Mouse (Mus musculus) liver, embryonic 14.5 days (tissue): ENCODE measurements around the gene Apol7c. TPM values are rescaled to one million over a fixed set of nuclear protein-coding genes. Genes with fewer than 3 reads are reported as not detected.
"Not testable (repeated sequence)": the region's sequence is repeated elsewhere in the genome, so short reads cannot be mapped to it uniquely, and the experiment has no call there.

ENCODE experiments used
- ATAC-seq: fragments of 200-750 bp; cut with Nextera tagmentation; 2 replicates; pipeline ENCODE4 v1.8.0; 2017; ENCODE audit warnings: moderate number of reproducible peaks, mild to moderate bottlenecking, moderate library complexity; ENCODE audit not compliant: insufficient read depth
- DNase-seq, 3 experiments: peaks; one replicate each; pipeline ENCODE4 v3.0.0-alpha.2; 2012 to 2013; ENCODE audit warnings: low read depth in 3 of 3, low spot score in 3 of 3
- H3K27ac ChIP-seq: fragments of 300-500 bp; sonication (generic); 2 replicates; pipeline ENCODE4 v1.5.1; 2014; ENCODE audit warnings: moderate library complexity, mild to moderate bottlenecking, control low read depth, inconsistent platforms
- H3K27me3 ChIP-seq: fragments of 300-500 bp; sonication (generic); 2 replicates; pipeline ENCODE4 v1.6.1; 2014; ENCODE audit warnings: mild to moderate bottlenecking, low read length, moderate library complexity; ENCODE audit not compliant: control insufficient read depth, insufficient read depth
- H3K36me3 ChIP-seq: fragments of 300-500 bp; sonication (generic); replicated peaks from 2 replicates; pipeline ENCODE4 v1.6.1; 2014; ENCODE audit warnings: low read depth; ENCODE audit not compliant: control insufficient read depth, insufficient read depth
- H3K4me1 ChIP-seq, 2 experiments: fragments of 200-500 bp in 1 of 2; fragments of 300-500 bp in 1 of 2; sonication (generic) in 1 of 2; replicated peaks; 2 replicates each; pipeline ENCODE4 v1.6.1; 2012 to 2014; ENCODE audit warnings: antibody characterized with exemption in 1 of 2, inconsistent platforms in 1 of 2, low read length in 1 of 2; ENCODE audit not compliant: control insufficient read depth in 2 of 2, insufficient read depth in 2 of 2
- H3K4me2 ChIP-seq: fragments of 300-500 bp; sonication (generic); 2 replicates; pipeline ENCODE4 v1.6.1; 2014; ENCODE audit warnings: low read depth, mild to moderate bottlenecking, control low read depth, moderate library complexity
- H3K4me3 ChIP-seq, 2 experiments: fragments of 200-500 bp in 1 of 2; fragments of 300-500 bp in 1 of 2; sonication (generic) in 1 of 2; 2 replicates each; pipeline ENCODE4 v1.5.1; 2012 to 2014; ENCODE audit warnings: low read depth in 2 of 2, low read length in 2 of 2, mild to moderate bottlenecking in 2 of 2, control low read depth in 1 of 2, inconsistent platforms in 1 of 2, moderate library complexity in 1 of 2; ENCODE audit not compliant: insufficient read depth in 1 of 2
- H3K9ac ChIP-seq: fragments of 300-500 bp; sonication (generic); replicated peaks from 2 replicates; pipeline ENCODE4 v1.6.1; 2014; ENCODE audit warnings: mild to moderate bottlenecking, control low read depth, moderate library complexity
- H3K9me3 ChIP-seq: fragments of 300-500 bp; sonication (generic); 2 replicates; pipeline ENCODE4 v1.6.1; 2016; ENCODE audit warnings: low read length, mixed read lengths; ENCODE audit not compliant: control insufficient read depth
- CTCF ChIP-seq: IDR thresholded peaks from 2 replicates; pipeline ENCODE4 v1.5.1; 2016; ENCODE audit warnings: antibody characterized with exemption, low read depth, control low read depth
- EP300 ChIP-seq: IDR thresholded peaks from 2 replicates; pipeline ENCODE4 v1.6.1; 2016; ENCODE audit warnings: antibody characterized with exemption, low read depth
- WGBS: fragments of 180-500 bp; shearing (Covaris S2); extraction: QIAGEN DNeasy Blood & Tissue Kit; methylation state at CpG from one replicate; pipeline ENCODE4 v1.1.7; 2014; ENCODE audit not compliant: insufficient replicate concordance; 5-methylcytosine and 5-hydroxymethylcytosine counted together
- polyA plus RNA-seq, 2 experiments: library from polyadenylated mRNA; depleted of rRNA in 1 of 2; stranded (reverse) in 1 of 2; unstranded in 1 of 2; fragments of >200 nt; fragmentation: Nextera tagmentation in 1 of 2; extraction: Ambion mirVana in 1 of 2; gene quantifications; 2 replicates each; pipeline versions ENCODE4 v1.2.1 to v1.2.3; 2012 to 2014

Apol7c gene
- polyA plus RNA-seq (2012; rRNA removed) (0.01 TPM in 1 of 2 replicates, not detected in the other), polyA plus RNA-seq (2014; fragmentation: Nextera tagmentation; extraction: Ambion mirVana) (not detected in 2 replicates)

GRCm38 (mm10) chr15:77533216-77533615 lies at the start of gene Apol7c:
TSS of gene Apol7c (minus strand) at chr15:77533316.
- TF ChIP-seq CTCF (no peak), EP300 (no peak)

GRCm38 (mm10) chr15:77581681-77582080 lies 48.6 kb upstream of the Apol7c start:
- H3K4me2 ChIP-seq, result no peak overlapping the region
- DNase-seq (no peak), ATAC-seq (no peak)
- 35% methylated on average over 1 of the region's 1 CpGs for WGBS
- no peaks in the 10 kb centered on the region for H3K27me3 ChIP-seq
- no peaks in the 10 kb centered on the region for H3K36me3 ChIP-seq
- H3K27ac ChIP-seq, result no peak overlapping the region
- no peak overlapping the region for H3K9ac ChIP-seq
- no peak for TF ChIP-seq CTCF
- no peak for TF ChIP-seq EP300
- no peak overlapping the region for H3K4me3 ChIP-seq
- H3K9me3 ChIP-seq, result no peaks in the 10 kb centered on the region; the same call in 1 of the 2 replicates
- H3K4me1 ChIP-seq, result no peaks in the 10 kb centered on the region

More at GRCm38 (mm10) chr15:77533216-77533615, at the start of gene Apol7c:
- no peaks in the 10 kb centered on the region for H3K36me3 ChIP-seq
- no peak within 1 kb of the TSS for H3K27ac ChIP-seq
- H3K4me1 ChIP-seq, result no peaks in the 10 kb centered on the region
- H3K4me2 ChIP-seq, result no peak within 1 kb of the TSS
- no peaks in the 10 kb centered on the region for H3K9me3 ChIP-seq
- H3K27me3 ChIP-seq, result no peaks in the 10 kb centered on the region
- H3K4me3 ChIP-seq, result no peak within 1 kb of the TSS
- ATAC-seq, result no peak
- no peak within 1 kb of the TSS for H3K9ac ChIP-seq
- no peak for DNase-seq

- no peaks in the 10 kb centered on the region for H3K4me1 ChIP-seq
- H3K36me3 ChIP-seq, result no peaks in the 10 kb centered on the region
- 61% methylated on average over 4 of the region's 4 CpGs for WGBS
- no peak overlapping the region for H3K4me2 ChIP-seq
- H3K27me3 ChIP-seq, result no peaks in the 10 kb centered on the region
- TF ChIP-seq EP300 (no peak), CTCF (no peak)
- ATAC-seq (no peak), DNase-seq (no peak)
- no peak overlapping the region for H3K9ac ChIP-seq
- H3K4me3 ChIP-seq, result no peak overlapping the region
- no peak overlapping the region for H3K27ac ChIP-seq
- H3K9me3 ChIP-seq, result no peaks in the 10 kb centered on the region; the same call in 1 of the 2 replicates
These were observed 46.2 kb upstream of the Apol7c start for GRCm38 (mm10) chr15:77579311-77579710.

GRCm38 (mm10) chr15:77578801-77579200 lies 45.7 kb upstream of the Apol7c start:
- H3K4me3 ChIP-seq, result no peak overlapping the region
- no peak overlapping the region for H3K4me2 ChIP-seq
- no peaks in the 10 kb centered on the region for H3K4me1 ChIP-seq
- DNase-seq (no peak), ATAC-seq (no peak)
- WGBS, result 57% methylated on average over 2 of the region's 2 CpGs
- H3K27ac ChIP-seq, result no peak overlapping the region
- no peaks in the 10 kb centered on the region; the same call in 1 of the 2 replicates for H3K9me3 ChIP-seq
- no peak for TF ChIP-seq EP300
- TF ChIP-seq CTCF, result no peak
- H3K36me3 ChIP-seq, result no peaks in the 10 kb centered on the region
- H3K27me3 ChIP-seq, result no peaks in the 10 kb centered on the region
- H3K9ac ChIP-seq, result no peak overlapping the region

- Histone ChIP-seq H3K27ac (no peak overlapping the region), H3K36me3 (no peaks in the 10 kb centered on the region), H3K9ac (no peak overlapping the region), H3K4me2 (no peak overlapping the region), H3K4me3 (no peak overlapping the region), H3K4me1 (no peaks in the 10 kb centered on the region), H3K27me3 (no peaks in the 10 kb centered on the region), H3K9me3 (no peaks in the 10 kb centered on the region)
- ATAC-seq (no peak), DNase-seq (no peak)
- no peak for TF ChIP-seq EP300
- TF ChIP-seq CTCF, result no peak
These were observed 30.1 kb upstream of the Apol7c start for GRCm38 (mm10) chr15:77563219-77563618.

- Histone ChIP-seq H3K27ac (no peak within 1 kb of the TSS), H3K4me1 (no peaks in the 10 kb centered on the region), H3K4me3 (no peak within 1 kb of the TSS), H3K9me3 (no peaks in the 10 kb centered on the region), H3K9ac (no peak within 1 kb of the TSS), H3K27me3 (no peaks in the 10 kb centered on the region), H3K4me2 (no peak within 1 kb of the TSS), H3K36me3 (no peaks in the 10 kb centered on the region)
- DNase-seq (no peak), ATAC-seq (no peak)
- TF ChIP-seq CTCF (no peak), EP300 (no peak)
These were observed 28.7 kb upstream of the Apol7c start, which contains the start of gene 1700025B11Rik for GRCm38 (mm10) chr15:77561792-77562191. TSS of gene 1700025B11Rik (minus strand) at chr15:77561892.

GRCm38 (mm10) chr15:77539221-77539620 lies 6.1 kb upstream of the Apol7c start:
- not testable (repeated sequence) for H3K4me3 ChIP-seq, DNase-seq, H3K27me3 ChIP-seq, H3K9me3 ChIP-seq, H3K4me2 ChIP-seq, H3K9ac ChIP-seq, H3K27ac ChIP-seq, ATAC-seq, H3K4me1 ChIP-seq, H3K36me3 ChIP-seq
- 10% methylated on average over 1 of the region's 1 CpGs for WGBS
